Mouse (Mus musculus) spleen, adult 10 weeks (tissue): ENCODE results near the gene Slfnl1. TPM values are rescaled to one million over a fixed set of nuclear protein-coding genes. Genes with fewer than 3 reads are reported as not detected.

ENCODE experiments used
- polyA plus RNA-seq: library from polyadenylated mRNA; stranded (reverse); fragments of 350-450 nt; fragmentation: Illumina TruSeq; extraction: RNeasy Lipid Tissue Mini Kit (QIAGEN cat#74804); gene quantifications from one replicate; pipeline ENCODE4 v1.2.3, GENCODE M21; 2015; ENCODE audit warnings: low replicate concordance; ENCODE audit not compliant: insufficient read depth

Gene Slfnl1
- polyA plus RNA-seq: not detected

DNA sequence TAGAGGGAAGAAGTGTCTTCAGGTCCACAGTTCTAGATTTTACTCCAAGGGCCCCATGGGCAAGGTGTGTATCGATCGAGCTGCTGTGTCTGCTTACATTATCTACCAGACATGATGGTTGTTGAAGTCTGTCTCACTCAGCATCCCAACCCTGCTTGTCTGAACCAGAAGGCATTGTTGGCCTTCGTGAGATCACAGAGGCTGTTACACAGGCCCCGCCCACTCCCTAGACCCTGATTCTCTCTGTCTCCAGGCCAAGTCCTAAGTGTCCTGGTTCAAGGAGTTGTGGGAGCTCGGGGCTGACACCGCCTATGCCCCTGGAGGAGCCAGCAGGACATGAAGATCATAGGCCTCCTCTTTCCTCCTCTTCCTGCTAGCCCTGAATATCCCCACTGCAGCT lies at the start of gene Slfnl1:
Gene Slfnl1, plus strand, starts transcription at position 246 of the 400 bp plus-strand sequence.

DNA sequence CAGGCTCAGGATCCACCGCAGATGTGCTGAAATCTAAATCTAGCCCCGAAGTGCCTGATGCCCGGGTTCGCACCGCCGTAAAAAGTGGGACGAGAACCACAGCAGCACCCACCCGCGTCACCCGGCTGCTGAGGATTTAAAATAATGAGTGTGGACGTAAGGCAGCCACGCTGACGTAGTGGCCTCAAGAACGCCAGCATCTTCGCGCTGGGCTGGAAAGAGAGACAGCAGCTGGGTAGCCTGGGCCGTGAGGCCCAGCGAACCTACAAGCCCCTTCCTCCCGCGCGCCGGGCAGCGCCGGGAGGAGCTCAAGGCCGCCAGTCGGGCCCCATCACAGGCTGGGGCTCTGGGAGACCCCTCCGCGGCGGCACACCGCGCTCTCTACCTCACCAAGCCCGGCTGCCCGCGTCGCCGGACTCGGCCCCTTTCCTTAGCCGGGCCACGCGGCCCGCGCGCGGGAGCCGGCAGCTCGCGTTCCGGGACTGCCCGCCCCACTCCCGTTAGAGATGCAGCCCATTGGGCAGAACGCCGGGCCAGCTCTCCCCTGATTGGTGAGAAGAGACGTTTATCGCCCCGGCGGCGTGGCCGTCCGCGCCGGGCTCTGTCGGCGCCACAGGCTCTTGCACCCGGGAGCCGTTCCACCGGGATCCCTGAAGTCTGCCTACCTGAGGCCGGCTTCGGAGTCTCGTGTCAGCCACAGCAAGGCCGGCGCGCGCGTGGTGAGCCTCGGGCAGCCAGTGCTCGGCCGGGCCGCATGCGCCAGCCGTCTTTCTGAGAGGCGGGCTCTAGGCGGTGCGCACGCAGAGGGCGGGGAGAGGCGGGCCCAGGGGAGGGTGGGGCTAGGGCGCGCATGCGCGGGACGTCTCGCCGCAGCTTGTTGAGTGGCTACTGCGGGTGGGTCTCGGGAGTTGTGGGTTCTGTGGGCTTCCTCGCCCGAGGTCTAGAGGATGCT lies 37.7 kb downstream of the Slfnl1 start, which contains the start of gene Ctps:
Gene Ctps, minus strand, starts transcription at position 791 of the 952 bp plus-strand sequence.

Other genes with a start within 250 kb of the Slfnl1 start
- gene Foxo6, start 244.9 kb upstream of the Slfnl1 start, polyA plus RNA-seq: not detected
- 17.6 TPM for gene Scmh1, start 127.0 kb upstream of the Slfnl1 start, polyA plus RNA-seq
- 31.1 TPM for gene Ctps, start 38.0 kb downstream of the Slfnl1 start, polyA plus RNA-seq
- gene Gm8439, start 56.5 kb downstream of the Slfnl1 start, polyA plus RNA-seq: not detected
- gene Cited4, start 134.3 kb downstream of the Slfnl1 start, polyA plus RNA-seq: 0.32 TPM
- 0.12 TPM for gene Kcnq4, start 216.4 kb downstream of the Slfnl1 start, polyA plus RNA-seq